Mouse (Mus musculus): ENCODE results near the gene Gabarapl2.

Gabarapl2 gene

GRCm38 (mm10) chr8:111967246-111967870, 26.9 kb downstream of the Gabarapl2 start:
- DNase-seq (ENCODE audit: low spot score in 2 of 2) = no peak

- no peak for DNase-seq (ENCODE audit: low spot score in 2 of 2)
Observed at GRCm38 (mm10) chr8:111968541-111968940, 28.0 kb downstream of the Gabarapl2 start.

GRCm38 (mm10) chr8:111968991-111969390, 28.5 kb downstream of the Gabarapl2 start:
- DNase-seq (ENCODE audit: low spot score in 2 of 2) = no peak

- no peak for DNase-seq (ENCODE audit: low spot score in 2 of 2)
Observed at GRCm38 (mm10) chr8:111974138-111974537, 33.6 kb downstream of the Gabarapl2 start.

GRCm38 (mm10) chr8:111975706-111976105, 35.2 kb downstream of the Gabarapl2 start:
- DNase-seq (ENCODE audit: low spot score in 2 of 2) = no peak

GRCm38 (mm10) chr8:111976326-111976725, 35.8 kb downstream of the Gabarapl2 start:
- DNase-seq (ENCODE audit: low spot score in 2 of 2) = no peak

GRCm38 (mm10) chr8:111978147-111978546, 37.6 kb downstream of the Gabarapl2 start:
- no peak for DNase-seq (ENCODE audit: low spot score in 2 of 2)

GRCm38 (mm10) chr8:111982116-111982515, 41.6 kb downstream of the Gabarapl2 start:
- no peak for DNase-seq (ENCODE audit: low spot score in 2 of 2)

- no peak for DNase-seq (ENCODE audit: low spot score in 2 of 2)
Observed at GRCm38 (mm10) chr8:111984511-111984910, 44.0 kb downstream of the Gabarapl2 start.

GRCm38 (mm10) chr8:111989911-111990310, 49.4 kb downstream of the Gabarapl2 start:
- DNase-seq (ENCODE audit: low spot score in 2 of 2) = peak; percentile 40 to 50

GRCm38 (mm10) chr8:111991278-111991677, 50.8 kb downstream of the Gabarapl2 start:
- no peak for DNase-seq (ENCODE audit: low spot score in 2 of 2)

GRCm38 (mm10) chr8:111992013-111992702, 51.7 kb downstream of the Gabarapl2 start, which contains the start of gene Adat1:
Gene Adat1 (minus strand): TSS chr8:111992302.
- peak; percentile 61 to 76 for DNase-seq (ENCODE audit: low spot score in 2 of 2)

- no peak for DNase-seq (ENCODE audit: low spot score in 2 of 2)
Observed at GRCm38 (mm10) chr8:111992703-111993039, 52.2 kb downstream of the Gabarapl2 start.
